ENCODE assay signal across 14 mouse cellular contexts in genomic region chr2:163411840-163412239, GRCm38 (mm10). TPM values are rescaled to one million over a fixed set of nuclear protein-coding genes. Genes with fewer than 3 reads are reported as not detected.
"Had no signal": no experiment of that assay in that cellular context is flagged by ENCODE, and none has a peak within 500 bp of the region (broad histone marks: within the 10 kb centered on the region; RNA-seq: fewer than 3 reads in every experiment).

No protein-coding gene starts in this region.

- H3K9ac ChIP-seq: kidney, embryonic 15.5 days; limb, embryonic 13.5 days; liver, embryonic 13.5 days; midbrain, embryonic 12.5 days had no signal

- DNase-seq: kidney, adult 2 months; kidney, postnatal 14 days; left cerebral cortex, postnatal 4 days; liver, embryonic 13.5 days; lung, adult 18-20 months; right cerebral cortex, adult 18-20 months; right cerebral cortex, postnatal 25 days; thymus, postnatal 25 days had no signal

- H3K4me3 ChIP-seq: kidney, embryonic 15.5 days; limb, embryonic 13.5 days; liver, embryonic 13.5 days; midbrain, embryonic 12.5 days had no signal

- ATAC-seq: midbrain, embryonic 16.5 days had no signal

- H3K4me2 ChIP-seq: kidney, embryonic 15.5 days; limb, embryonic 13.5 days; liver, embryonic 13.5 days; midbrain, embryonic 12.5 days had no signal

- H3K9me3 ChIP-seq: kidney, embryonic 15.5 days; limb, embryonic 13.5 days; liver, embryonic 13.5 days; midbrain, embryonic 12.5 days had no signal

- H3K27me3 ChIP-seq: kidney, embryonic 15.5 days; limb, embryonic 13.5 days; liver, embryonic 13.5 days; midbrain, embryonic 12.5 days had no signal

- H3K27ac ChIP-seq: kidney, embryonic 15.5 days; limb, embryonic 13.5 days; liver, embryonic 13.5 days; midbrain, embryonic 12.5 days; stomach, postnatal 0 days had no signal

- H3K4me1 ChIP-seq: kidney, embryonic 15.5 days; limb, embryonic 13.5 days; midbrain, embryonic 12.5 days had no signal

RNA-seq across cellular contexts. Expression of gene Jph2, which starts 14.0 kb away (rescaled TPM):
- total RNA-seq: megakaryocyte-erythroid progenitor cell, adult 5-6 weeks had no signal

RNA-seq across cellular contexts. Expression of gene Gdap1l1, which starts 26.4 kb away (rescaled TPM):
- total RNA-seq: megakaryocyte-erythroid progenitor cell, adult 5-6 weeks had no signal
